Mouse (Mus musculus) ES-E14 (cell line): ENCODE measurements at regions not wholly inside any gene's neighbourhood (a gene's known extent, or its start where the extent isn't known, plus 50 kb on each side); places are given as distances from the start of the nearest gene placed in this dataset.

Source experiments
- HCFC1 ChIP-seq: IDR thresholded peaks from 2 replicates; pipeline ENCODE4 v1.6.1; 2012; ENCODE audit warnings: low read length, inconsistent platforms, borderline replicate concordance; ENCODE audit not compliant: insufficient read depth
- ZNF384 ChIP-seq: IDR thresholded peaks from 2 replicates; pipeline ENCODE4 v1.6.1; 2012; ENCODE audit warnings: low read depth, low read length, inconsistent platforms

DNA sequence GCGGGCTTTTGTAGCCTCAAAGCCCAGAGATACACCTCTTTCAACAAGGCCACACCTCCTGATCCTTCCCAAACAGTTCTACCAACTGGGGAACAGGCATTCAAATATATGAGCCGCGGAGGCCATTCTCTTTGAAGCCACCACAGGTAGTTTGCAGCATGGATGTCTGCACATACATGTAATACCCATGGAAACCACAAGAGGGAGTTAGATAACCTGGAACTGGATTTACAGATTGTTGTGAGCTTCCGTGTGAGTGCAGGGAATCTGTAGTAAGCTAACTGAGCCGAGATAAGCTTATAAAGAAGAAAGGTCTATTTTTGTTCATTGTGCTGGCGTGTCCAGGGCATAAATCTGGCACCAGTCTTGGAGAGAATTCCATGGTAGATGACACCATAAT, 149.0 kb downstream of the Zfp281 start:
- TF ChIP-seq ZNF384 (no peak), HCFC1 (no peak)
